Mouse (Mus musculus) T-helper 2 cell (primary cell): Measurements from ENCODE around the gene Syt5.

Experiments
- in situ Hi-C: fragments of 300-600 bp; cut with MboI, MseI; formaldehyde crosslinking; loops from one replicate; pipeline ENCODE4 v1.15.1; 2025; ENCODE audit warnings: high pct_unique_total_duplicates

Gene Syt5

DNA sequence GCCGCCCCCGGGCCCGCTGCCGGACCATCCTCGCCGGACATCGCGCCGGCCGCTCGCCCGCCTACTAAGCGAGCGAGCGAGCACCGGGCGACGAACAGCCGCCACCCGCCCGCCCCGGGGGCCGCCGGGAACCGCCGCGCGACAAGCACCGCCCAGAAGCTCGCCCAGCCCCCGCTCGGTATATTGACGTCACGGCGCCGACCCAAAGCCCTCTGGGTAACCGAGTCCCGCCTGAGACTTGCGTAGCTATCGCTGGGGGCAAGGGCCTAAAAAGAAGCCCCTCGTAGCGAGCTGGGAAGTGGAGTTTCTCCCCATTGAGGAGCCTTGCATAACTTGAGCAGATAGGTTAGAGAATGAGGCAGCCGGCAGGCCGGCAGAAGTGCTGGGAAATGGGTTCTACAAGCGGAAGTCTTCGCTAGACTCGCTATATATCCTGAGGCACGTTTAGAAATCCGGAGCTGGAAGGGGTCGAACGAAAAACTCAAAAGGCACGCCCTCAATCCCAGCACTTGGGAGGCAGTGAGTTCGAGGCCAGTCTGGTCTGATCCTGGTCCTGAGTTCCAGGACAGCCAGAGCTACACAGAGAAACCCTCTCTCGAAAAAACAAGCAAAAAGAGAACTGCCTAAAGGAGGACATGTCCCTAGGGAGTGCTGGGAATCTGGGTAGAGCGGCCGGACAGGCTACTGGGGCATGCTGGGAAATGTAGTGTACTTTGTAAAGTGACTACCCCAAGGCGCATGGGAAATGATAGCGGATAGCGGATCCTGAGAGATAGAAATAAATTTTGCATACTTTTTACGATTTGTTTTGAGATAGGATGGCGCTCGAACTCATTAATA lies 45.6 kb downstream of the Syt5 start, which contains the start of gene Ppp1r12c:
Gene Ppp1r12c, minus strand, starts transcription at position 123 of the 840 bp plus-strand sequence.
- in situ Hi-C loops = no loop called here

DNA sequence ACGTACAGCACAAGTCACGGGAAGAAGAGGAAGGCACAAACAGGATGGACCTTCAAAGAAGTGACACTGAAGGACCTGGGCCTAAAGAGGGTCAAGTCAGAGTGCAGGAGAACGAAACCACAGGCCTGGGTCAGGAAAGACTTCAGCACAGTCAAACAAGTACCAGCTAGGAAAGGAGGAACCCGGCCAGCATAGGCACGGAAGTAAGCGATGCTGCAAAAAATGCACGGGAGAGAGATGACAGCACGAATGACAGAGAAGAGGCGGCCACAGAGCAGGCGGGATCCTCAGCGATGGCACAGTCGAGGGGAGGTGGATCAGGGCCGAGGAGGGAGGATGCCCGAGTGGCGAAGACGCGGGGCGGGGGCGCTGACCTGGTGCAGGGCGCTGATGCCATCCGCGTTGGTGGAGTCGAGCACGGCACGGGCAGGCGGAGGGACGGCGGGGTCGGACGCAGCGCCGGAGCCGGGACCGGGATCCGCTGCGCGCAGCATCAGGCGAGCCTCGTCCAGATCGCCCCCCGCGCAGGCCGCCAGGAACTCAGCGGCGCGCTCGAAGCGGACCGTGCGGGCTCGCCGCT lies 46.4 kb downstream of the Syt5 start:
- in situ Hi-C loops = no loop called here

GRCm38 (mm10) chr7:4499034-4499433 lies 48.3 kb downstream of the Syt5 start:
- in situ Hi-C loops = no loop called here

DNA sequence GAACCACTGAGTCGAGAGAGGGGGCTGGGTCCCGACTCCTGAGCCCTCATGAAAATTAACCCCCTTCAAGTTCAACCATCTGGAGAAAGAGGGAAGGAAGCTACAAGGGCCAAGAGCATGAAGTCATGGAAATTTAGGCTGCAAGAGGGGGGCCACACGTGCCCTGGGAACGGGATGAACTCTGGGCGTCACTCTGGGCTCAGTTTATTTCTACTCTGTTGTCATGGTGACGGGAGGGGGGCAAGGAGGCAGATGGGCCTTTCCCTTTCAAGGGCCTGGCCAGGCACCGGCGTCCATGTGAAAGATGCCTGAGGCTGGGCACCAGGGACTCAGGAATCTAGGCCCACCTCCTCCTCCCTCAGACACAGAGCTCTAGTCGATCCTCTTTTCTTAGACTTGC lies 49.1 kb downstream of the Syt5 start:
- in situ Hi-C loops = no loop called here

GRCm38 (mm10) chr7:4497271-4497903 lies 50.0 kb downstream of the Syt5 start:
- in situ Hi-C loops = no loop called here

- in situ Hi-C loops = no loop called here
Measured at GRCm38 (mm10) chr7:4496468-4496867, 50.9 kb downstream of the Syt5 start.

GRCm38 (mm10) chr7:4493991-4494390 lies 53.4 kb downstream of the Syt5 start:
- in situ Hi-C loops = no loop called here

DNA sequence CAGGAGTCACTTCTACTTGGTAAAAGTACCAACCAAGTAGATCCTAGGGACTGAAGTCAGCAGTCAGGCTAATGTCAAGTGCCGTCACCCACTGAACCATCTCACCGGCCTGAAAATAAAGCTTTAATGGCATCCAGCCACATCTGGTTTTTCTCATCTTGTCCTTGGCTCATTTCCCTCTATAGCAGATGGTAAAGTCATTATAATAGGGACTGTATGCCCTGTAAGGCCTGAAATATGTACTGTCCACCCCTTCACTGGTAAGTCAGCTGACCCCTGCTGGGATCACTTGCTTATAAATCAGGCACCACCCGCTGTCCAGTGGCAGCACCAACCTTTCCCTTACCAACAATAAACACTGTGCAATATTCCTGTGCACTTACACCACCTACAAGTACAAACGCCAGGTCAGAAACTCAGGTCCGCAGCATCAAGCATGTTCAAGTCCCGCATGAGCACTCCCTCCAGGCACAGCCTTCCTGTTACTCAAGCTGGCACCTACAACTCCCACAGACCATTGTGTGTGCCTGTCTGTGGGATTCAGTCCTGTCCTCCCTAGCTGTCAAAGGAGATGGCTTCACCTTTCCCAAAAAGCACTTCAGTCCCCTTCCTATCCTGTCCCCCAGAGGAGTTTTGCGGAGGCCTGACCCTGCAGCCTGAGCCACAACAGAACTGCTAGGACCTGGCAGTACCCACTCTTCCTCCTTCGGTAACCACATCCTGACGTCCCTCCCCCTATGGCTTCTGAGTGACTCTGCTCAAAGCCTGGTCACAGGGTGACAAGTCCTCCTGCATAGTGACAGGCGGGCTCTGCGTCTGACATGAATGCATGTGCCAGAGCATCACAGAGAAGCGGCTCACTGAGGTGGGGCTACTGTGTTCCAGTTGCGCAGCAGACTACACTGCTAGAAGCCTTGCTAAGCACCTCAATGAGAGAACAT lies 54.8 kb downstream of the Syt5 start:
- in situ Hi-C loops = no loop called here

DNA sequence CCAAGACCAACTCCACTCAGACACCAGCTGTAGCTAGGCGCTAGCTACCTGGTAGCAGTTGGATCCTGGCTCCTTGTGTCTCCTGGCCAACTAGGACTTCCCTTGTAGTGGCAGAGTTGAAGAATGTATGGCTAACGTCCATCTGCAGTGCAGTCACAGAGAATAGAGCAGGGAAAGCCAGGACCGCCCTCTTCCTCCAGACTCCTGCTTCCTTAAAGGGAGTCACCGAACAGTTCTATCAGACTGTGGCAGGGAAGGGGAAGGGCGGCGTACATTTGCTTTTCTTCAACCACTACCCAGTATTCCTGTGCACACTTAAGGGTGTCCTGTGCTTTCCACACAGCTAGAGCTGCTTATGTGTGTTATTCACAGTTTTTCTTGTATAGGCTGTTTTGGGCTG lies 56.0 kb downstream of the Syt5 start:
- in situ Hi-C loops = no loop called here
